Mouse (Mus musculus): ENCODE measurements around the gene Dnmt3b.
"Not testable (repeated sequence)": the region's sequence is repeated elsewhere in the genome, so short reads cannot be mapped to it uniquely, and the experiment has no call there.

Dnmt3b gene

GRCm38 (mm10) chr2:153710701-153711330, 61.6 kb downstream of the Dnmt3b start:
- DNase-seq (ENCODE audit: low read depth, low spot score), result no peak

- DNase-seq (ENCODE audit: low read depth, low spot score), result peak; percentile 34
Observed at GRCm38 (mm10) chr2:153712646-153713091, 63.4 kb downstream of the Dnmt3b start.

GRCm38 (mm10) chr2:153713227-153713626, 64.0 kb downstream of the Dnmt3b start:
- peak; percentile 39 for DNase-seq (ENCODE audit: low read depth, low spot score)

GRCm38 (mm10) chr2:153717861-153718260, 68.6 kb downstream of the Dnmt3b start:
- not testable (repeated sequence) for DNase-seq (ENCODE audit: low read depth, low spot score)

- no peak for DNase-seq (ENCODE audit: low read depth, low spot score)
Observed at GRCm38 (mm10) chr2:153723098-153723497, 73.8 kb downstream of the Dnmt3b start.

GRCm38 (mm10) chr2:153724424-153724823, 75.2 kb downstream of the Dnmt3b start:
- no peak for DNase-seq (ENCODE audit: low read depth, low spot score)

GRCm38 (mm10) chr2:153724871-153725270, 75.6 kb downstream of the Dnmt3b start:
- no peak for DNase-seq (ENCODE audit: low read depth, low spot score)

GRCm38 (mm10) chr2:153725291-153725690, 76.0 kb downstream of the Dnmt3b start:
- DNase-seq (ENCODE audit: low read depth, low spot score), result no peak

- DNase-seq (ENCODE audit: low read depth, low spot score), result no peak
Observed at GRCm38 (mm10) chr2:153734033-153734432, 84.8 kb downstream of the Dnmt3b start.
